Mouse (Mus musculus) activated CD4-positive, CD25-positive, alpha-beta regulatory T cell, adult 4 months (primary cell): ENCODE measurements around the gene Tbcd. TPM values are rescaled to one million over a fixed set of nuclear protein-coding genes. Genes with fewer than 3 reads are reported as not detected.

Source experiments
- ATAC-seq: one replicate; pipeline ENCODE4 v1.8.0; 2017
- polyA plus RNA-seq, 2 experiments: library from polyadenylated mRNA; unstranded; fragments of 100-300 nt; shearing (Covaris generic); gene quantifications; one replicate each; pipeline ENCODE4 v1.2.1; 2017

The Tbcd gene
- polyA plus RNA-seq, 2 experiments from 2014 or later, result 24.3 to 26.2 TPM

DNA sequence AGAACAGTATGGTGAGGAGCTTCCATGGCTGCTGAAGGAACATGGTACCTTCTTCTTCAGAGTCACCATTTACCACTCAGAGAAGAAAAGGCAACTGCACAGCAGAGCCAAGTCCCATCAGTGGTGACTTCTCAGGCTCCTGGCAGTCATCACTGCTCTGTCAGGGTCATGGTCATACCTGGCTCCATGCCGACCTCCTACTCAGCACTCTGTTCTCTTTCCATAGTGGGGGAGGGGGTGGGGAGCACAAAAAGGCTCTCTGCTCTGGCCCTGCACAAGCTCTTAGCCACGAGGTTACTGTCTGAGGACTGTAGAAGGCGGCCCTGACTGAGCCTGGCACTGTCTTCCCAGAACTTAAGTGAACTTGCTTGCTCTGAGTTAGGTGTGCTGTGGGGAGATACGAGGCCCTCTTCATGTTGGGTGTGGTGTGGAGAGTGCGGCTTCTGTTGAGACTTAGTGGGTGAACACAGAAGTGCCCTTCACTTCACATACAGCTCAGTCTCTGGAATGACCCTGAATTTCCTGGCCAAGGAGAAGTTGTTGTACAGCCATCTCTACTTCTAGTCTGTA, 91.6 kb downstream of the Tbcd start:
- ATAC-seq, result no peak

DNA sequence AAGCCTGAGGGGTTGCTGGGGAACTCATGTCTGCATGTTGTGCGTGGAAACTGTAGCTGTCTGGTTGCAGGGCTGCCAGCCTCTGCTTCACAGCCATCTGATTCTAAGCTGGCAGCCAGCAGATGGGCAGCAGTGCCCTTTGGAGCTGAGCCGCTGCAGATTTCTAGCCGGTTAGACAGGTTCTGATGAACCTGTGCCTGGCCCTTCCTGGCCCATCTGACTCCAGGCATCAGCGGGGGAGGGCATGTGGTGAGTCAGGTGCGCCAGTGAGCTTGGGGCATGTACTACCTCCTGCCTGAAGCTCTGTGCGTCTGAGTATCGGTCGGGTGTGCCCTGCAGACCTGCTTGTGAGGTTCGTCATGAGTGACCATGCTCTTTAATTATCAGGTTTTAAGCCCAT, 92.2 kb downstream of the Tbcd start:
- ATAC-seq, result no peak

GRCm38 (mm10) chr11:121544755-121545397, 93.1 kb downstream of the Tbcd start:
- no peak for ATAC-seq

DNA sequence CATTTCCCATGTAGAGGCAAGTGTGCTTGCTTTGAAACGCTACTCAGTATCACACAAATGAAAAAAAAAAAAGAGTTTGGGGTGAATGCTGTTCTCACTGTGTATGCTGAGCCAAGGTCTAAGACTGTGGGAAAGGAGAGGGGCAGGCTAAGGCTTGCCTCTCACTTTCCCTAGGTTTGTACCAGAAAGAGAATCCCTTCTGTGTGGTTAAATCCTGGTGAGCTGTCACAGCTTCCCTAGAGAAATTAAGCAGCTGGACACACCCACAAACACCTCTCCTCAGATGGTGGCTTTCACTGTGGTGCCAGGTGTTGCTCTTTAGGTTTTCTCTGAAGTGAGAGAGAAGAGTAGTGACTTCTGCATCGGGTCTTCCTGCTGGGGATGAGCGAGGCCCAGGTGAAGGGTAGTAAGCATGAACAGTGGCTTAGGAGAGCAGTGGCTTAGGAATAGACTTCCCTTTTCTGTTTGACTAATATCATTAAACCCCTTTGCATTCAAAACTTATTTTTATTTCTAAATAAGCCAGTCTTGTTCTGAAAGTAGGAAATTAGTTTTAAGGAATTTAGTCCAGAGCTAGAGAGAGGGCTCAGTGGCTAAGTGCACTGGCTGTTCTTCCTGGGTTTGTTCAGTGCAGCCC, 93.8 kb downstream of the Tbcd start:
- no peak for ATAC-seq

- no peak for ATAC-seq
Measured at GRCm38 (mm10) chr11:121547234-121547633, 95.5 kb downstream of the Tbcd start.

DNA sequence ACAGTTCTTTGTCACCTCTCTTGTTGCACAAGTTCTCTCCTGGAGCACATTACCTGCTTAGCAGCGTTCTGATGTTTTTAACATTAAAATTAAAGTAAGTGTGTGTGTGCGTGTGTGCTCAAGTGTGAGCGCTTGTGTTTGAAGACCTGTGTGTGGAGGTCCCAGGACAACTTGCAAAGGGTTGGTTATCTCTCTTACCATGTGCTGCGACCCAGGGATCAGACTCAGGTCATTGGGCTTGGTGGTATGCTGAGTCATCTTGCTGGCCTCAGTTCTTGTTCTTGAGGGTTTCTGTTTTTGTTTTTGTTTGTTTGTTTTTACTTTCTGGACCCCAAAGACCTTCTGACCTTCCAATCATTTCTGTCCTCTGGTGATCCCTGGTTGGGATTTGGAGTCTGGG, 96.2 kb downstream of the Tbcd start:
- no peak for ATAC-seq

DNA sequence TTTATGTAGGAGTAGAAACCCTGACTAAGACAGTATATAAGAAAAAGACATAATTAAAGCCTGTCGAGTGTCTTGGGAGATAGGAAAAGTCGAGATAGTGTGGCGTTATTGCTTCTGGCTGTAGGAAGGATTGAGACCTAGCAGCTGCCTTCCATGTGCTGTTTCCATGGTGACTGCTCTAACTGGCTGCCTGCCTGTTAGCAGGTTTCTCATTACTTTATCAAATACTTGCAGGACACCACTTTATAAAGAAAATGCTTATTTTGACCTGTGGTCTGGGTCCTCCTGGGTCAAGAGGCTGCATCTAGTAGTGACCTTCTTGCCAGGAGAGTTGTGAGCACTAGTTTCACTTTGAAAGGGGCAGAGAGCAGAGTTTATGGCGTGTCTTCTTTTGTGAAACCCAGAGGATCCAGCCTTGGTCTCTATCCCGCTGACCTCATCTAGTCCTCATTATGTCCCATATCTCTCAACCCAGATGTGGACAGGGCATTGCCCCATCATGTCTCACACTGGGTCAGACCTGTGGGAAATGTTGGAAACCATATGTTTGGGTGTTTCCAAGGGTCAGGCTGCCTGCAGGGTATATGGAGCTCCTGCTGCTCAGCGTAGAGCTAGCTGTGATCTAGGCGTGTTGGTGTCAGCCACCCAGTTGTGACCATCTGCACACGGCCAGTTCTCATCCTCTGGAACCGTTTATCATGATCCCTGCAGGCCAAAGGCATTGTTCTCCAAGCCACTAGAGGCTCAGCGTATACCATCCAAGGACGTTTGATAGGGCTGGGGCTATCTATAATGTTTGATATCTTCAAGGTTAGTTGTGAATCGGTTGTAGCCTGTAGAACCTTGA, 97.5 kb downstream of the Tbcd start:
- no peak for ATAC-seq

DNA sequence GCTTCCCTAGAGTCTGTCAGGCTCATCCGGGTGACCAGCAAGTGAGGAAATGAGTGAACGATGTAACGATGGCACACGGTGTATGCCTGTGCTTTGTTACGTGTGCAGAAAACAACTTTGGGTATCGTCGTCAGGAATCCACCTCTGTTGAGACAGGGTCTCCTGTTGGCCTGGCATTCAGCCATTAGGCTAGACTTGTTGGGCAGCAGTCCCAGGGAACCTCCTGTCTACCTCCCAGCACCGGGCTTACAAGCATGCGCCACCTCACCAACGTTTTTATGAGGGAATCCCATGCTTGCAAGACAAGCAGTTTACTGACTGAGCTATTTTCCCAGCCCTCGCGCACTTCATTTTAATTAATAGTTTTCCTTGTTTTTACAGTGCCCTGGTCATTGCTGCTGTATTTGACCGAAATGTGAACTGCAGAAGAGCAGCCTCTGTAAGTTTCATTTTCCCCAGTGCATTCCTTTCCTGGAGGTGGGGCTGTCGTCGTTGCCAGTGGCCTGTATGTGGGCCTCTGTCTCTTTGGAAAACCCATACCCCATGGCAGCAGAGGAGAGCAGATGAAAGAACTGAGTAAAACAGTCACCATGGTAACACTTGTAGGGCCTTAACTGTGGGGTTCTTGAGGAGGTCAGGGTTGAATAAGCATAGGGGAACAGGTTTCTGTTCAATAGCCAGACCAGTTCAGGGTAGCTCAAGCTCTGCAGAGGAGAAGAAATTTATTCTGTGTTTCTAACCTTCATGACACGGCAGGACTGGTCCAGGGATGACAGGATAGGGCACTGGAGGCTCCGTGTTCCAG, 98.3 kb downstream of the Tbcd start:
- ATAC-seq, result no peak

GRCm38 (mm10) chr11:121551206-121551799, 99.6 kb downstream of the Tbcd start:
- peak; percentile 7 for ATAC-seq

DNA sequence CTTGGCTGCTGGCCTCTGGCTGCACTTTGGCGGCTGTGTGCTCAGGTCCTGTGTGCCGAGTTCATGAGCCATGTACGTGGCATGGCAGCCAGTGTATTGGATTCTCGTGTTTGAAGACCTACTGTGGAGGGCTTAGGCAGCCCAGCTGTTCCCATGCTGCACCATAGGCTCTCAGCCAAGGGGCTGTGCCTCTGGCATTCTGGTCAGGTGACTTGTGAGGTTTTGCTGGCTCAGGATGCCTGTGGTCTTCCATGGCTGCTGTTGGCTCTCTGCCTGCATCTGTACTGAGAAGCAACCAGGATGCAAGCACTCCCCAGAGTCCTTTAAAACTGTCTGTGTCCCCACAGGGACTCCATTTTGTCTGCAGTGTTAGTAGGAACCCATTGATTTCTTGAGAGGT, 100.4 kb downstream of the Tbcd start:
- ATAC-seq, result peak; percentile 12

DNA sequence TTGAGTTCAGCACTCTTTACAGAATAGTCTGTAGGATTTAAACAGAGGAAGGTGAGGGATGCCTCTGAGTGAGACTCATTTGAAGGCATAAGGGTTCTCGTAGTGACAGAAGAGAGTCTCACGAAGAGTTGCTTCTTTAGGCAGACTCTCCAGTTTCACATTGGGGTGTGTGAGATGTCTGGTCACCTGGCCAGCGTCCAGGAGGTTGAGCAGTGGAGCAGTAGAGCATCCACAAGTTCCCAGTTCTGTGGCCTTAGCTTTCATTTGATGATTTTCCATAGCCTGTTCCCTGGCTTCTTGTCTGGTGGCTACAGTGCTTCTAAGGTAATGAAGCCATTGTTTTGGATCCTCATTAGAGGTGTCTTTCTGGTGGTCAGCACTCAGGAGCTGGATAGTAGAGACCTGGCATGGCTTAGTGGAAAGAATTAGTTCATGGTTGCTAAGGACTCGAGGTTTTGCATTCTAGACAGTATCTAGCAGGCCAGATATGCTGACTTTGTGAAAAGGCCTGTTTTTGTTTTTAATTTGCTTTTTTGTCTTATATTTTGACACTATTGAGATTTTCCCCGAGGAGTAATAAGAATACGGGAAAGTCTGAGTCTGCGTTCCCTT, 101.2 kb downstream of the Tbcd start:
- no peak for ATAC-seq

DNA sequence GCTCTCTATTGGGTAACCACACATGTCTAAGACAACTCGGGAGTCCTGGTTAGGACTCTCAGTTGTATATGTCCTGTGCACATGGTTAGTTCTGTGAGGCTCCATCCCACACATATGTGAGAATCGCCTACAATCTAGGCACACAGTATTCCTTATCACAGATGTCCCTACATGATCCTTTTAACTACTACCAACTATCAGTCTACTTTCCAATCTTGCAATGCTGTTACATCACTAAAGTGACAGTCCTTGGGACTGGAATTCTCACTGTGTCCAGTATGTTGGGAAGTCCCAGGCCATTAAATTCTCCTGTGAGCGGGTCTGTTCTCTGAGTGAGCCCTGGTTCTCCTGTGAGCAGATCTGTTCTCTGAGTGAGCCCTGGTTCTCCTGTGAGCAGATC, 101.7 kb downstream of the Tbcd start:
- ATAC-seq, result no peak

DNA sequence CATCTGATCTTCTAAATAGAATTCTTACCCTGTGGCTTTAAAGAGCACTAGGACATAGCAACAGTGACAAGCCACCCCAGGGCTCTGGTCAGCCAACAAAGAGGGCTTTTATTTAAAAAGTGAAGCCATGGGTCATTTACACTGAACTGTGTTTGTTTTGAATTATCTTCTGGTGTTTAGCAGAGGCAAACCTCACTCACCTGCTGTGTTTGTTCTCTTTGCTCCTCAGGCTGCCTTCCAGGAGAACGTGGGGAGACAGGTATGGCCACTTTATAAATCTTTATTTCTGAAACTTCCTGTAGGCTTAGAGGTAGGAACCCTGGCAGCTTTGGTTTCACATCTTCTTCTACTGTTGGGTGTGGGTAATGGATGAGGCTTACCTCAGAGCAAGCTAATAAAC, 105.0 kb downstream of the Tbcd start:
- ATAC-seq, result no peak

- ATAC-seq, result no peak
Measured at GRCm38 (mm10) chr11:121557946-121558345, 106.2 kb downstream of the Tbcd start.

- no peak for ATAC-seq
Measured at GRCm38 (mm10) chr11:121558522-121558921, 106.8 kb downstream of the Tbcd start.

DNA sequence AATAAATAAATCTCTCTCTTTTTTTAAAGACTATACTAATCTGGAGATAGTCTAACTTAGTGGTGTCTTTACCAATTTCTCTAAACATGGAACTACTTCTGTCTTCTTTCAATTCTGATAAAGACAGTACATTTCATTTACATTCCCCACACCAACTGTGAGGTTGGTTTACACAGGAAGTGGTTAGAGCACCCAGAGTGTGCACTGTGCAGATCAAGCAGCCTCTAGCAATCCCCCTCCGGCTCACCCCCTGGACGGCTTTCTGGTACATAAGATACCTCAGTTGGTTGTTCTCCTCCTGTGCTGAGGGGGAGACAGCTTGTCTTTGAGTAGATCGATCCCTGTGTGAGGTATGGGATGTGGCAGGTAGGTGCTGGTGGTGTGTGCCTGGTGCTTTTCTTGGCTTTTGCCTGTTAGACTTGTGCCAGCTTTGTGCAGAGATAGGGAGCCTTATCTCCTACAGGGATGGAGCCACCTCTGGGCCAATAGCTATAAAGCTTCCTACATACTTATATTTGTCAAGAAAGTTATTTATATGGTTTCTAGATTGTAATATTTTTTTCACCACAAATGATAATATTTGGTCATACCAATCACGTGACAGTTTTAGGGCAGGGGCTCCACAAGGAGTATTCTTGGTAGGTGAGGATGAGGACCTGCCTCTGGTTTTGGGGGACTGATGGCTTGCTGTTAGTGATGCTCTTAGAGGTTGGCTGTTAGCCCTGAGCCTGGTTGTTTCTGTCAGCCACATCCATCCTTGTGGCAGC, 108.0 kb downstream of the Tbcd start:
- ATAC-seq, result peak; percentile 95

GRCm38 (mm10) chr11:121560294-121560663, 108.5 kb downstream of the Tbcd start:
- peak; percentile 20 for ATAC-seq

DNA sequence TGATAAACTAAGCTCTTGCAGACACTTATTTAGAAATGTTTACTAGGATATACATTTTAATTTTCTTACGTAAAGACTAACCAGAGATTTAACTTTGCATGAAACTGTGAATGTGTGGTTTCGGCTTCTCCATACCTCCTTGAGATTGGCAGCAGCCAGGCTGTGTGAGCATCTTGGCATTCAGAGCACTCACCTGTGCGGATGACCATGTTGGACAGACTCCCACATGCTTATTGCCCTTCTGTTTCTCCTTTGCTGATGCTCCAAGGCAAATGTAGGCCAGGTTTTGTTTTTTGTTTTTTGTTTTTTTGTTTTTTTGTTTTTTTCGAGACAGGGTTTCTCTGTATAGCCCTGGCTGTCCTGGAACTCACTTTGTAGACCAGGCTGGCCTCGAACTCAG, 111.6 kb downstream of the Tbcd start:
- no peak for ATAC-seq

DNA sequence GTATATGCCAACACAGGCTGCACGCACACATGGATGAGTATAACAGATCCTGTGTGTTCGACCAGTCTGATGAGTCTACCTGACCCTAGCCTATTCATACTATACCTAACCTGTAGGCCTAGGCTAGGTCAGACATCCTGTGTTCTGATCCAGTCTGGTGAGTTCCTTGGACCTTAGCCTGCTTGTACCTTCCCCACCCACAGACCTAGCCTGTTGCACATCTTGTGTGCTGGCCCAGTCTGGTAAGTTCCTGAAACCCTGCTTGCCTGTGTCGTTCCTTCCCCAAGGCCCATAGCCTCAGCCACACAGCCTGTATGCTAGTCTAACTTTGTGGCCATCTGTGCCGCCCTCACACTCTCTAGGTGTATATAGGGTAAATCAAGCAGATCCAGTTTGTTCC, 112.5 kb downstream of the Tbcd start:
- no peak for ATAC-seq

- no peak for ATAC-seq
Measured at GRCm38 (mm10) chr11:121581856-121582255, 130.1 kb downstream of the Tbcd start.

- ATAC-seq, result no peak
Measured at GRCm38 (mm10) chr11:121597254-121597653, 145.5 kb downstream of the Tbcd start.
